Mouse (Mus musculus) testis, adult 2 months (tissue): ENCODE measurements at regions not wholly inside any gene's neighbourhood (a gene's known extent, or its start where the extent isn't known, plus 50 kb on each side); places are given as distances from the start of the nearest gene placed in this dataset.

ENCODE experiments used
- CTCF ChIP-seq: fragments of 200-500 bp; IDR thresholded peaks from 2 replicates; pipeline ENCODE4 v1.5.1; 2012; ENCODE audit warnings: low read depth, mild to moderate bottlenecking, inconsistent platforms, low read length, moderate library complexity; ENCODE audit not compliant: control insufficient read depth, insufficient read depth, insufficient replicate concordance
- POLR2A ChIP-seq: fragments of 200-500 bp; IDR thresholded peaks from 2 replicates; pipeline ENCODE4 v1.6.1; 2012; ENCODE audit warnings: low read depth, mild to moderate bottlenecking, inconsistent platforms, low read length, moderate library complexity; ENCODE audit not compliant: control insufficient read depth

DNA sequence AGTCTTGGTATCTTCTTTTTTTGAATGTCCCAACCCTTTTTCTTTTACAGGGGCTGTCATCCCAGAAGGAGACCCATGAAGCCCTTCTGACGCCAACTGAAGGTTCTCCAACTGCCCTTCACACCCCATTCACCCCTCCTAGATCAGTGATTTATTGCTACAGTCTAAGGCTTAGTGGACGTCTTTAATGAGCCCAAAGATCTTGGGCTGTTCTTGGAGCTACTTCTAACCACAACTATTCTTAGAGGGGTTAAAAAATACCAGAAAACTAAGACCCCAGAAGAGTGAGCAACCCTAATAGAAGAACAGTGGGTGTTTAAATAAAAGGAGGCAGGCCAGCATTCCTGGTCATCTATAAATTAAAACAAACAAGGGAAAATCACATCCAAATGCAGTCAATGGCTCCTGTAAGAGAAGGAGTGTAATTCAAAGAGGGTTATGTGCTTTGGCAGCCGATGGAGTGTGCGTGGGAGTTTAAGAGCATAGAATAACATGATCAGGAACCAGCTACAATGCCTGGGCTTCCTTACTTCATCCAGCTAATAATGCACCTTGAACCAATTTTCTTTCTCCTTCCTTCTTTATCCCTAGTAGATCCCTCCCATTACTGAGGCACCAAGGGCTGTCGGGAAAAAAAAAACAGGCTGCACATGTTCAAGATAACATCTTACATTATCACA lies 113.3 kb downstream of the Qpct start:
- TF ChIP-seq POLR2A (no peak), CTCF (no peak)
